Mouse (Mus musculus) midbrain, postnatal 0 days (tissue): ENCODE results near the gene Gm38394. TPM values are rescaled to one million over a fixed set of nuclear protein-coding genes. Genes with fewer than 3 reads are reported as not detected.
"Not testable (repeated sequence)": the region's sequence is repeated elsewhere in the genome, so short reads cannot be mapped to it uniquely, and the experiment has no call there.

Experiments used
- ATAC-seq: fragments of 200-750 bp; cut with Nextera tagmentation; 2 replicates; pipeline ENCODE4 v1.8.0; 2017; ENCODE audit warnings: moderate number of reproducible peaks, mild to moderate bottlenecking, moderate TSS enrichment, moderate library complexity; ENCODE audit not compliant: low FRiP score
- DNase-seq: peaks from one replicate; pipeline ENCODE4 v3.0.0-alpha.2; 2015; ENCODE audit warnings: low spot score
- H3K27ac ChIP-seq: fragments of 300-500 bp; sonication (generic); 2 replicates; pipeline ENCODE4 v1.5.1; 2014; ENCODE audit warnings: low read depth, mild to moderate bottlenecking, low read length, mixed read lengths
- H3K27me3 ChIP-seq: fragments of 300-500 bp; sonication (generic); 2 replicates; pipeline ENCODE4 v1.6.1; 2014; ENCODE audit warnings: low read length, control low read depth, mixed read lengths; ENCODE audit not compliant: insufficient read depth
- H3K36me3 ChIP-seq: fragments of 300-500 bp; sonication (generic); 2 replicates; pipeline ENCODE4 v1.6.1; 2014; ENCODE audit warnings: low read length, control low read depth, mixed read lengths; ENCODE audit not compliant: insufficient read depth
- H3K4me1 ChIP-seq: fragments of 300-500 bp; sonication (generic); 2 replicates; pipeline ENCODE4 v1.6.1; 2014; ENCODE audit warnings: mild to moderate bottlenecking, control low read depth, antibody characterized with exemption, low read length, mixed read lengths; ENCODE audit not compliant: insufficient read depth
- H3K4me2 ChIP-seq: fragments of 300-500 bp; sonication (generic); 2 replicates; pipeline ENCODE4 v1.6.1; 2014; ENCODE audit warnings: low read depth, mild to moderate bottlenecking, low read length, mixed read lengths; ENCODE audit not compliant: poor library complexity, severe bottlenecking
- H3K4me3 ChIP-seq: fragments of 300-500 bp; sonication (generic); 2 replicates; pipeline ENCODE4 v1.5.1; 2014; ENCODE audit warnings: low read depth, mild to moderate bottlenecking, low read length, moderate library complexity
- H3K9ac ChIP-seq: fragments of 300-500 bp; sonication (generic); replicated peaks from 2 replicates; pipeline ENCODE4 v1.6.1; 2014; ENCODE audit warnings: mild to moderate bottlenecking, low read length, moderate library complexity, mixed read lengths; ENCODE audit not compliant: poor library complexity, severe bottlenecking
- H3K9me3 ChIP-seq: fragments of 300-500 bp; sonication (generic); 2 replicates; pipeline ENCODE4 v1.6.1; 2016; ENCODE audit warnings: low read length, control low read depth
- CTCF ChIP-seq: IDR thresholded peaks from 2 replicates; pipeline ENCODE4 v1.5.1; 2016; ENCODE audit warnings: antibody characterized with exemption, mild to moderate bottlenecking
- WGBS: fragments of 180-500 bp; shearing (Covaris S2); extraction: QIAGEN DNeasy Blood & Tissue Kit; methylation state at CpG from one replicate; pipeline ENCODE4 v1.1.7; 2014; 5-methylcytosine and 5-hydroxymethylcytosine counted together
- polyA plus RNA-seq: library from polyadenylated mRNA; unstranded; fragments of >200 nt; fragmentation: Nextera tagmentation; extraction: Ambion mirVana; gene quantifications from 2 replicates; pipeline ENCODE4 v1.2.1, GENCODE M21; 2015
- total RNA-seq: library from RNA; depleted of rRNA; stranded (reverse); fragments of >200 nt; gene quantifications from 2 replicates; pipeline ENCODE4 v1.2.3, GENCODE M21; 2014; rRNA removed

Gm38394 gene
- total RNA-seq = 6.0 and 7.6 TPM in 2 replicates
- 1.3 and 1.6 TPM in 2 replicates for polyA plus RNA-seq

- no peak for TF ChIP-seq CTCF
- Histone ChIP-seq H3K36me3 (no peaks in the 10 kb centered on the region), H3K4me2 (peak within 1 kb of the TSS; percentile 76), H3K27me3 (no peaks in the 10 kb centered on the region), H3K9ac (peak within 1 kb of the TSS; percentile 77), H3K27ac (peak within 1 kb of the TSS; percentile 94), H3K9me3 (no peaks in the 10 kb centered on the region), H3K4me3 (peak within 1 kb of the TSS; percentile 73), H3K4me1 (peaks cover 10% of the 10 kb centered on the region; the same call in 1 of the 2 replicates)
- ATAC-seq = peak; percentile 98
- 3% methylated on average over 25 of the region's 26 CpGs for WGBS
- peak; percentile 99 for DNase-seq
Observed at GRCm38 (mm10) chr1:133661203-133661933, at the start of gene Gm38394. Gene Gm38394 (minus strand): TSS chr1:133661318.

- Histone ChIP-seq H3K9me3 (no peaks in the 10 kb centered on the region), H3K36me3 (peaks cover 11% of the 10 kb centered on the region; the same call in 1 of the 2 replicates), H3K27me3 (no peaks in the 10 kb centered on the region), H3K4me3 (no peak overlapping the region), H3K4me2 (no peak overlapping the region), H3K9ac (no peak overlapping the region), H3K27ac (no peak overlapping the region), H3K4me1 (0 out of 2 replicates have a peak, but pooled peaks cover 3% of the 10 kb centered on the region)
- DNase-seq = no peak
- no peak for TF ChIP-seq CTCF
- no peak for ATAC-seq
- 54% methylated on average over 6 of the region's 6 CpGs for WGBS
Observed at GRCm38 (mm10) chr1:133710895-133711294, 49.8 kb upstream of the Gm38394 start.

GRCm38 (mm10) chr1:133709292-133709691, 48.2 kb upstream of the Gm38394 start:
- ATAC-seq = no peak
- H3K9me3 ChIP-seq = no peaks in the 10 kb centered on the region
- DNase-seq = no peak
- H3K9ac ChIP-seq = no peak overlapping the region
- H3K27me3 ChIP-seq = no peaks in the 10 kb centered on the region
- 0 out of 2 replicates have a peak, but pooled peaks cover 3% of the 10 kb centered on the region for H3K4me1 ChIP-seq
- H3K27ac ChIP-seq = no peak overlapping the region
- H3K4me2 ChIP-seq = no peak overlapping the region
- no peak for TF ChIP-seq CTCF
- no peak overlapping the region for H3K4me3 ChIP-seq
- 83% methylated on average over 3 of the region's 3 CpGs for WGBS
- peaks cover 5% of the 10 kb centered on the region; the same call in 1 of the 2 replicates for H3K36me3 ChIP-seq

GRCm38 (mm10) chr1:133701824-133702223, 40.7 kb upstream of the Gm38394 start:
- 21% methylated on average over 1 of the region's 2 CpGs for WGBS
- TF ChIP-seq CTCF = peak; percentile 59

GRCm38 (mm10) chr1:133697935-133698620, 37.0 kb upstream of the Gm38394 start:
- DNase-seq (no peak), ATAC-seq (no peak)
- Histone ChIP-seq H3K9me3 (no peaks in the 10 kb centered on the region), H3K4me1 (no peaks in the 10 kb centered on the region), H3K4me3 (no peak overlapping the region), H3K36me3 (no peaks in the 10 kb centered on the region), H3K4me2 (no peak overlapping the region), H3K27me3 (no peaks in the 10 kb centered on the region), H3K9ac (no peak overlapping the region), H3K27ac (no peak overlapping the region)
- no peak for TF ChIP-seq CTCF
- WGBS = 92% methylated on average over 12 of the region's 12 CpGs

More at GRCm38 (mm10) chr1:133701824-133702223, 40.7 kb upstream of the Gm38394 start:
- not testable (repeated sequence) for H3K27ac ChIP-seq, H3K4me2 ChIP-seq, H3K4me3 ChIP-seq, H3K27me3 ChIP-seq, H3K9ac ChIP-seq, H3K9me3 ChIP-seq, H3K36me3 ChIP-seq, ATAC-seq, H3K4me1 ChIP-seq, DNase-seq

GRCm38 (mm10) chr1:133695901-133696300, 34.8 kb upstream of the Gm38394 start:
- WGBS = 34% methylated on average over 7 of the region's 7 CpGs
- Histone ChIP-seq H3K27me3 (no peaks in the 10 kb centered on the region), H3K4me3 (no peak overlapping the region), H3K9ac (no peak overlapping the region), H3K9me3 (no peaks in the 10 kb centered on the region), H3K27ac (no peak overlapping the region), H3K4me1 (no peaks in the 10 kb centered on the region), H3K36me3 (no peaks in the 10 kb centered on the region), H3K4me2 (no peak overlapping the region)
- no peak for ATAC-seq
- TF ChIP-seq CTCF = no peak
- no peak for DNase-seq
